Mouse (Mus musculus) spleen, adult 2 months (tissue): ENCODE data around the gene Ptprr.

Source experiments
- CTCF ChIP-seq: fragments of 200-500 bp; IDR thresholded peaks from 2 replicates; pipeline ENCODE4 v1.5.1; 2011; ENCODE audit warnings: mild to moderate bottlenecking, inconsistent platforms; ENCODE audit not compliant: insufficient read depth, insufficient read length, insufficient replicate concordance; ENCODE audit errors: extremely low read depth
- POLR2A ChIP-seq: fragments of 200-500 bp; IDR thresholded peaks from 2 replicates; pipeline ENCODE4 v1.6.1; 2011; ENCODE audit warnings: low read depth, low read length, inconsistent platforms

DNA sequence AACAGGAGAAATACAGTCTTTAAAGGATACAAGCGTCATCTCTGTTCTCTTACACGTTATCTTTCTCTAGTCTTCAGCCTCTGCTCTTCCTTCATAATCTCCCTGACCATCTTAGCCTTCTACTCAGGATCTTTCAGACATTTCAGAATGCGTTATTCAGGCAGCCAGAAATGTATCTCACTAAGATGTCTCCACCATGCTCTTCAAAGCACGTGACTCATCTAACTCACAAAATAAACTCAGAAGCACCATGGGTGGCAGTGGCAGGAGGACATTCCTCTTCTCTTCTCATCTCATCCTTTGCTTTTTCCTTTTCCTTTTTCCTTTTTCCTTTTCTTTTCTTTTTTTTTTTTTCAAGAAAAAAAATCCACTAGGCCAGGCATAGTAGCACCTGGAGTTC, 241.3 kb downstream of the Ptprr start:
- TF ChIP-seq CTCF (no peak), POLR2A (no peak)
